Mouse (Mus musculus): ENCODE measurements around the gene Dapk1.

Dapk1 gene

DNA sequence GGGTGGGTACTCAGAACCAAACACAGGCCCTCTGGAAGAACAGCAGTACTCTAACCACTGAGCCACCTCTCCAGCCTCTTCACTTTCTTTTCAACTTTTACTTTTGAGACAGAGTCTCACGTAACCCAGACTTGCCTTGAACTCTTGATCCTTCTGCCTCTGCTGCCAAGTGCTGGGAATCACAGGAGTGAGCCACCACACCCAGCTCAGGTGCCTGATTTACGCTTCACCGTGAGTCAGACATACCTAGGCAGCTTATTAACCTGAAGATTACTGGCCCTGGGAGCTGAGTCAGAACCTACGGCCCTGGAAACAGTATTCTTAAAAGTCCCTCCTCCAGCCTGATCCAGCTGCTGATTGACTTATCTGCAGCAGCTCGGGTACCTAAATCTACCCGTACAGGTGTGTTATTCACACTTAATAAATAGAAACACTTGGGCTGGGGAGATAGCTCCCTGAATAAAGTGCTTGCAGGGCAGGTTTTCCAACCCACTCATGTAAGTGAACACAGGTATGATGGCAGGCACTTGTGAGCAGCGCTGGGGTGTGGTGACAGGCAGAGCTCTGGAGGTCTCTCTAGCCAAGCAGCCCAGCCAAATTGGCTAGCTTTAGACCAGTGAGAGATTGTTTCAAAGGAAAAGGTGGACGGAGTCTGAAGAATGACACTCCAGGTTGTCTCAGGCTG, 60.9 kb downstream of the Dapk1 start:
- no peak for DNase-seq (ENCODE audit: extremely low spot score)

DNA sequence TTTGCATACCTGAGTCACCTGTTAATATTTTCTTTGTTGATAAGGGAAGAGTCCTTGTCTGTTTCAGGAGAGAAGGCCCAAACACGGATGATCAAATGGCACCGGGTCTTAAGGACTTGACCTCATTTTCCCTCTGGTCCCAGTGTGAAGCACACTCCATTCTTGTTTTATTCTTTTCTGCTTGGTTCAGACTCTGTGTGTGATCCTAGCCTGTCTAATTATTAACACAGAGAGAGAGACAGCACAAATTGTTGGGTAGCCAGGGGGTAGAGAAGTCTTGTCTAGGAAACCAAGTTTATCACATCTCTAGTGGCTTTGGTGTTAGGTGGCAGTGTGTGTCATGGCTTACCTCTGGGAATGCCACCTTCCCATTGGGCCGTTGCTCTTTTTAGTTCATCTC, 62.3 kb downstream of the Dapk1 start:
- DNase-seq (ENCODE audit: extremely low spot score): no peak

DNA sequence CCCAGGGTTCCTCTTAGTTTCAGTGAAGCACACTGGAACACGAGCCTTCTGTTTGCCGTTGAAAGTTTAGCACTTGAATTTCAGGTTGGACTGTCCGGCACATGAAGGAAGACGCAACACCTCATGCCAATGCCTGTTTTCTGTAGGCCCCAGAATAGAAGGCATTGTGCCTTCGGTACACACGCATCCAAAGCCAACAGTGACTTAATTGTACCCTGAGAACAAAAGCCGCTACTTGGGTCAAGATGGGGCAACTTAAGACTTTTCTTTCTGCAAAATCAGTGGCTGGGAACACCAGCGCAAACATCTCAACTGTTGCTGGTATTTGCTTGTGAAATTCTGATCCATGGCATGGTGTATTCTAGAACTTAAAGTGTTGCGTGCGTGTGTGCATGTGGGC, 63.1 kb downstream of the Dapk1 start:
- DNase-seq (ENCODE audit: extremely low spot score): no peak

DNA sequence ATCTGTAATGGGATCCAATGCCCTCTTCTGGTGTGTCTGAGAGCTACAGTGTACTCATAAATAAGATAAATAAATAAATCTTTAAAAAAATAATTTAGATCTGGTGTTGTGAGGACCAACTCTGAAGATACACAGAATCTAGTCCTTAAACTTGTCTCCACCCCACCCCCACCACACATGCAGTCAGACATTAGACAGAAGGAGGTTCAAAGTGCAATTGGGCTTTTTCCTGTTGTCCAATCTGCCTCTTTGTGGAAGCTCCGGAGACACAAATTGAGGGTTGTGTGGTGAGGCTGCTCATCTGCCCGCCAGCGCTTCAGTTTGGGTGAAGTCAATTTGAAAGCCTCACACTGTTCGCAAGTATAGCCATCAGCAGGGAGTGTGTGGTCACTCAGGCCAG, 63.7 kb downstream of the Dapk1 start:
- DNase-seq (ENCODE audit: extremely low spot score): no peak

DNA sequence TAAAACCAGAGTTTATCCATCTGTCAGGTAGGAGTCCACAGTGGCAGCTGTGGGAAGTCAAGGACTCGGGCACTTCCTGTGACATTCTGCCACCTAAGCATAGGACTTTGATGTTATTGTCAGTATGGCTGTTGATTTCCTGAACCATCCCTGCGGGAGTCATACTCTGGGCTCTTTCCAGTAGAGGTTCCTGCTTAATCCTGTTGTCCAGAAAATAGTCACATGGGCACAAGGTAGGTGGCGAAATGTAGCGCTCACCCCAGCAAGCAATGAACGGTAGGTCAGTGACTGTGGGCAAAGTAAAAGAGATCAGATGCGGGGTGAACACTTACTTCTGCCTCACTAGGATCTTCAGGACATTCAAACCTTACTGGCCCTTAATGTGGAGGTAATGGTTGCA, 66.3 kb downstream of the Dapk1 start:
- no peak for DNase-seq (ENCODE audit: extremely low spot score)

DNA sequence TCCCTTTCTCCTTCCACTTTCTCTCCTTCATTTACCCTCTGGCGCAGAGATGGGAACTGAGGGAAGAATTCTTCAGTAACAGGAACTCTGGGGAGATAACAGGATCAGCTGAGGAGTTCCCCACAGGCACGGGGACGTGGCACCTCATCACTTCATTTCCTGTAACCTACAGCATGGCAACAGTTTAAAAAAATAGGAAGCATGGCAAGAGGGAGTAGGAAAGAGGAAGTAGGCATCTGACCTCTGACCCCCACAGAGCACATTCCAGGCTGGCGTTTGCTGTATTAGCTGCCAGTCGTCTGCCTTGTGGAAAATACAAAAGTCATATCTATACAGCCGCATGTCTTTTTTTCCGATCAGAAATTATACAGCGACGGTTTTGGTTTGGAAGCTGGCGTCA, 68.9 kb downstream of the Dapk1 start:
- DNase-seq (ENCODE audit: extremely low spot score): peak; percentile 35

DNA sequence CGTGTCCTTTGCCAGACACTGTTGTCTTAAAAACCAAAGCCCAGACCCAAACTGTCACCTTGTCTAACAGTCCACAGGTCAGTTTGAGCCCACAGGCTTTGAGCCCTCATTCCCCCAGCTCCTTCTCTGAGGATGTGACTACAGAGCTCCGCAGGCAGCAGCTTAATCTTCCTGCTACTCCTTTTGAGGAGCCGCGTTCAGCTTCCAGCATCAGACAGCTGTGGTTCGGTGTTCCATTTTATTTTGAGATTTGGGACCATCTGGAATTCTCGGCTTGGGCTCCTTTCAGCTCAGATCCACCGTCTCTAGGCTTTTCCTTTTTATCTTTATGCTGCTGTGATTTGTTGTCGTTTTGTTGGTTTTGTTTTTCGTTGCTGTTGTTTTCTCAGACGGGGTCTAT, 69.5 kb downstream of the Dapk1 start:
- no peak for DNase-seq (ENCODE audit: extremely low spot score)

DNA sequence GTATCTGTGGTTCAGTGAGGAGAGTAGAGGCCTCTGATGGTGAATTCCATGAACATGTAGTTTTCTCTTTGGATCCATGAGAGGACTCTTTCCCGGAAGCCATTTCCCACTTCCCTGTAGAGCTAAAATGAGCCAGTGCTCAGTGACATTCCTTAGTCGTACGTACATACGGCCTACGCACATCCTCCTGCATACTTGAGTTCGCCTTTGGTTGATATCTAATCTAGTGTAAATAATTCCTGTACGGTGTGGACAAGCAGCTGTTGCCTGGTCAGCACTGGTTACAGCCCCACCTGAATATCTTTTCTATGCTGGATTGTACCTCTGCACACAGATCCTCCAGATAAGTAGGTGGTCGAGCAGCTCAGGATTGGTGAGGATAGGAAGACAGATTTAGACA, 70.5 kb downstream of the Dapk1 start:
- no peak for DNase-seq (ENCODE audit: extremely low spot score)

DNA sequence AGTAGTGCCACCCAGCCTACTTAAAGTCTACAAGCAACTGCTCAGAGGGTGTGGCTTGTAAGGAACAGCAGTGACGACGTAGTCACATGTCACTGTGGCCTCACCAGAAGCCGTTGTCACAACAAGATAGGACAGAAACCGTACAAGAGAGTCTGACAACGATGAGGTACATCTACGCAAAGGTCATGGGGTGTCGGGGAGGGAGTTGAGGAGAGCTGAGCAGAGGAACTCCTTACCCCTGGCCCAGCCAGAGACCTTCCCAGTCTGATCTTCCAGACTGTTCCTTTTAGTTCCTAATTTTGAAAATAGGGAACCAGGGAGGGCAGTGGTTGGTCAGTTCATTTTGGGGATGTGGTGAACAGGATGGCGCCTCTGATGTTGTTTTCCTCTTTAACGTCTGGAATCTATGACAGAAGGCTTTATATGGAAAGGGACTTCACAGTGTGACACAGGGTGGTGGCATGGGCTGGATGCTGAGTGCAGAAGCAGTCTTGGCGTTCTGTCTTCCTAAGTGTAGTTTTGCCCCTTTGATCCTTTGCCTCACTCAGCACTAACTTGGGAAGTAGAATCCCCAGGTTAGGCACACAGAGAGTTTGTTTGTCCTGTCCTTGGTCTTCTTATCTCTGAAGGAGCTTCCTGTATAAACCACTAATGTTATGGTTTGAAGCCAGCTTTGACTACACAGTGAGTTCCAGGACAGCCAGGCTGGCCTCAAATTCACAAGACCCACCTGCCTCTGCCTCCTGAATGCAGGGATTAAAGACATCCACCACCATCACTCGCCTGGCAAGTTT, 71.3 kb downstream of the Dapk1 start:
- DNase-seq (ENCODE audit: extremely low spot score): no peak

DNA sequence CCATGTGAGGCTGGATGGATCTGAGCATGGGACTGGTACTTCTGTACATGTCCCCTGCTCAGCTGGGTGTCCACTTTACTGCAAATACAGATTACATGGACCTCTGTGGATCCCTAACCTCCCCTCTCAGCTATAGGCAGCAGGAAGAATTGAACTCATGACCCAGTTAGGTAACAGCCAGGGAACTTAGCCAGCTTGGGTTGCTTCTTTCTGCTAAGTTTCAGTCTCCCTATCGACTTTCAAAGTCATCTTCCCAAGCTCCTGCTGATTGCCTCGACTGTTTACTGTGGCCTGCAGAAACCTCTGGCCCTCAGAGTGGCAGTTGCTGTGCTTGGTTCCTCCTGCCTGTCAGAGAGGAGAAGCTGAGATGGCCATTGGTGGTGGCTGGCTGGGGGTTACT, 72.6 kb downstream of the Dapk1 start:
- no peak for DNase-seq (ENCODE audit: extremely low spot score)

DNA sequence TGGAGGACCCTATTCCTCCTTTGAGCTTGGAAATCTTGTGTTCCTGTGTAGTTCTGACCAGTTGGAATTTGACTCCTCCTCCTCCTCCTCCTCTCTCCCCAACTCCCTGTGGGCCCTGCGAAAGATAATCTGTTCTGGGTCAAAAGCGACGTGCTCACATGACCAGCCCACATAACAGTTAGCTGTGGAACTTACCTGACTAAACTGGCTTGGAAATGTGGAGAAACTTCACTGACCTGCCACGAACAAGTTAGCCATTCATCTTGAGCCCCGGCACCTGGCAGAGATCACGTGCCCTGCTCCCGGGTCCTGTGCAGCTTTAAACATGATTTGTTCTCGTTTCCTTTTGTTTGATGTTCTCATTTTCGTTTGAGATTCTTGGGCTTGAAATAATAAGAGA, 73.2 kb downstream of the Dapk1 start:
- DNase-seq (ENCODE audit: extremely low spot score): peak; percentile 34

DNA sequence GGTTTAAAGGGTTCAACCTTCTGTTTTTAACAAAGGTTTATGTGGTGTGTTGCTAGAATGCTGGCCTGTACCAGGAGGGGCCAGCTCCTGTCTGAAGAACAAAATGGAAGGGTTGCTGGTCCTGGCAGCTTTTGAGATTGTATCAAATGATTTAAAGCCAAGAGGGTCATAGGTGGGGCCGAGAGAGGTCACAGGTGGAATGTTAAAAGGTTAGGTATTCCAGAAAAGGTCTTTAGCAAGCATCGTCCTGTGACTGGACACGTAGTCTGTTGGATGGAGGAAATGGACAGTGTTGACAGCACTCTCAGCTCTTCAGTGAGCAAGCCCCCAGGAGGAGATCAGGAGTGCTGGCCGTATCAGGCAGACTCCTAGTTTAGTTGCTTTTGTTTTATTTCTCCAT, 73.7 kb downstream of the Dapk1 start:
- peak; percentile 46 for DNase-seq (ENCODE audit: extremely low spot score)

DNA sequence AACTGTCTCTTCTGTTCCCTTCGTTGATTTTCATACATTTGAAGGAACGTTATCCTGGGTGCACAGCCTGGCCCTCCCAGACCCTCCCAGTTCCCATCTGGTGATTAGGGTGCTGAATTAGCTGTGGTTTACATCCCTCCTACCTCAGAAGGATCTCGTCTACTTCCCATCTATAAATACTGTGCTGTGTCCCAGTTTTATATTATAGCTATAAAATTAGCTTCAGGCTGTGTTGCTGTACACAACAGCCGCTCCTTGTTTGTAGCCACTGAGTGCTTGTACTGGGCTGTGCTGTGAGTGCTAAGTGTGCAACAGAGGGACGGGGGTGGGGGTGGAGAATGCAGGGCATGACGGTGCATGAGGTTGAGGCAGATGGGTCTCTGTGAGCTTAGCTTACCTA, 77.2 kb downstream of the Dapk1 start:
- no peak for DNase-seq (ENCODE audit: extremely low spot score)

DNA sequence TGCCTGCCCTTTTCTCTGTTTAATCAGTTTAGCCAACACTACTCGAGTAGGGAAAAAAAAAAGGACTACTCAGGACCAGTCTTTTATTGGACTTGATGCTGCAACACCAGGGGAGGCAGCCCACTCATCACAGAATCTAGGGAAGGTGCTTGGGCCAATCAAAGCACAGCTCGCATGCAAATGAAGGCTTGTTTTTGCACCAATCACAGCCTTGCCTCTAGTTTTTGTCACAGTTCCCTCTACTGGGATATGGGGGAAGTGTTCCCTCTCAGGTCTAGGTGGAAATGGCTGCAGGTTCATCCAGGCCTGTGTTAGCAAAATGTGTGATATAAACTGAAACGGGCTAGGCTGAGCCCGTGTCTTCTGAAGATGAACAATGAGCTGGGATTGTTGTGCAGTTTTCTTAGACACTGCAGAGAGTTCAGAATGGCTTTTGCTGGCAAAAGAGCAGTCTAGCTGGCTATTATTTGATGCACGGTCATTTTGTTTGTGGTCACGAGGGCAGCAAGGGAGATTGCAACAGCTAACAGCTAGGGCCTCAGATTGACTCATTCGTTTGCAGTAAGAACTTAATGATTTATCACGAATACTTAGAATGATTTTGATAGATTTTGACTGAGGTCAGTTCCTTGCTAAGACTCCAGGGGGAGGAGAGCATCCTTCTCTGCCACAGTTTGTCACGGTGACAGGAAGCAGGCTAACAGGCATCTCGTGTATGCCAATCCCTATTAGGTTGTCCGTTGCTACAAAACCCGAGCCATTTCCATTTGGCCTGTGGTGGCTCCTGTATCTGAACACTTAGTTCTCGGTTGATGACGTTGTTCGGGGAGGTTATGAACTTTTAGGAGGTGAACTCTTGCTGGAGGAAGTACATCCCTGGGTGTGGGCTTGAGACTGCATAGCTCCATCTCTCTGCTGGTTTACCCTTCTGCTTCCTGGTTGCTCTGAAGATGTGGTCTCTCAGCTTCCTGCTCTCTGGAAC, 81.3 kb downstream of the Dapk1 start:
- DNase-seq (ENCODE audit: extremely low spot score): no peak

DNA sequence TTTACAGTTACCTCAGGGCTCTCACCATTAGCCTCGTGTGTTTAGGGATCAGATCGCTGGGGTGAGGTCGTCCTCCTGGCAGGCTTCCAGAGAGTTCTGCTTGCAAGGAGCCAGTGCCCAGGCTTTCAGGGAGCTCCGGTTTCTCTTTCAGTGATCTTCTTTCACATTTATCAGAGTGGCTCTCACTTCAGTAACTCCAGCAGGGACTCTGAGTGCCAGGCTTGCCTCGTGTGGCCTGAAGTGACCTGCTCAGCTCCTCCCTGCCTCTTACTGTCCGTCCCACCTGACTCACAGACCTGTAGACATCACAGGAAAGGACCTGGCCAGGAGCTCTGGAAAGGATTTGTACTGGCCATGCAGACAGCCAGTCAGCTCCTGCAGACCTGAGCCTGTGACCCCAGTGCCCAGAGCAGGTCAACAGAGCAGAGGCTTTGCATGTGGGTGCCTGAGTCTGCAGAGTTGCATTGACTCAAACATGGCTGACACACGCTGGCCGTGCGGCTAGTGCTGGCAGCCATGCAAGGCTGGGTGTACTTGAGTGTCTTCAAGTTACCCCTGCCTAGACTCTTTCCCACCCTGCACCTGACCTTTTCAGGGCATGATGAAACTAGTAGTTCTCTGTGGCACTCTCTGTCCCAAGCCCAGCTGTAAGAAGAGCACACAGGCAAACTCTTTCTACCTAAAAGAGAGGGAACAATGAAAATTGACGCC, 82.5 kb downstream of the Dapk1 start:
- DNase-seq (ENCODE audit: extremely low spot score): no peak

DNA sequence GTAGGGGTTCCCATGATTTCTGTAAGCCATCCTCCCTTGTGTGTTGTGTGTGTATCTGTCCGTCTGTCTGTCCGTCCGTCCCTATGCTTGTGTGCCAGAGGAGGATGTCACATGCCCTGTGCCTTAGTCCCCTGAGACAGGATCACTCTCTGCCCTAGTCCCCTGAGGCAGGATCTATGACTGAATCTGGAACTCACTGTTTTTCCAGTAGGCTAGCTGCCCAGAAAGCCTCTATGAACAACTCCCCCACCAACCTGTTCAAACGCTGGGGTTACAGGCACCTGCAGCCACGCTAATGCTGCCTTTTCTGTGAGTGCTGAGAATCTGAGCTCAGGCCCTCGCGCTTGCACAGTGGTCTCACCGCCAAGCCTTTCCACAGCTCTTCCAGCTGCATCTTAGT, 83.1 kb downstream of the Dapk1 start:
- no peak for DNase-seq (ENCODE audit: extremely low spot score)

DNA sequence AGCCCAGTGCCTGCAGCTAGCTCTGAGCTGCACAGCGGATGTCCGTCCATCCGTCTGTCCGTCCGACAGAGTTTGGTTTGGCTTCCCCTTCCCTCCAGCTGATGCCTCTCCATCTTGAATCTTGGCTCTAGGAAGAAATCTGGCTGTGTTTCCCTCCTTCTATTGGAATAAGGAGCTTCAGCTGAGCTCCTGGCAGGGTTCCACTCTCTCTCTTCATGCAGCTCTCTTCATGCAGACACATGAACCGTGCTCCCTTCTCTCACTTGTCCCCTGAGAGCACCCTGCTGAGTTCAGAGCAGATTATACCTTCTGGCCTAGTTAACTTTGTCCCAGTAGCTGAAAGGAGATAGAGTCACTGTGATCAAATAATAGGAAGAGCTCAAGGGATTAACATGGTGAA, 83.5 kb downstream of the Dapk1 start:
- no peak for DNase-seq (ENCODE audit: extremely low spot score)

DNA sequence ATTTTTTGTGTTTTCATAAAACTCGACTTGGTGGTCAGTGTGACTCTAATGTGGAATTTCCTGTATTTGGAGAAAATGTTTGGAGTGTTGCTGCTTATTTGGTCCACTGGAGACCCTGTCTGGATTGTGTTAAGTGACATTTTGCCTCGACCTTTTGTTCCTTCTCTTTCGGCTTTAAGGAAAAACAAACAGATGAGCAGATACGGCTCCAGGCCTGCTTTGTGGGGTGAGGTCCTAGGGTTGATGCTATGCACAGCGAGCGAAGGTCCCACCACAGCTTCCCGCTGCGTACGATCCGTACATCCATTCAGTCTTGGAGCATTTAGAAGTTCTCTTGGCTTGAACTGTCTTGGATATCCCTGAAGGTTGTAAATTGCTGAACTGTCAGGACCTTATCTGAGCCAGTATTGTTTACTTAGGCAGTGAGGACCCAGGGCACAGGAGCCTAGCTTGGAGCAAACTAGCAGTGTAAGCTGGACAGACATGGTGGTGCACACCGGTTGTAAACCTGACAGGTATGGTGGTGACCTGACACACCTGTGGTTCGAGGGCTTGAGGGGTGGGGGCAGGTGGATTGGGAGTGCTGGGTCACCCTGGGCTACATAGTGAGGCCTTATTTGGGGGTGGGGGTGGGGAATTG, 84.4 kb downstream of the Dapk1 start:
- no peak for DNase-seq (ENCODE audit: extremely low spot score)

DNA sequence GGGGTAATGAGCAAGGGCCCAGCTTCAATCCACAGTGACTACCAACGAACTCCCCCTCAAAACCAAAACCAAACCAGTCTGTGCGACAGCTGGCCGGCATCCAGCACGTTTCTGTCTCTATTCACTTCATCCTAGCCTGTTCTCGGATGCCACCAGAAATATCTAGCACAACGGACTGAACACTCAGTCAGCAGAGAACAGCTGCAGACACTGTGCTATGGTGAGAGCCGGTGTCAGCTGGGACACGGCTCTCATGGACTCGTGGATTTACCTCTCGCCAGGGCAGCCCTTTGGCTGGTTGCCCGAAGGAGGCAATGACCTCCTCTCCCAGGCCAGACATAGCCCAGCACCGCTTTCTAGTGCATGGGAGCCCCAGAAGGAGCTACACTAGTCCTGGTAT, 85.2 kb downstream of the Dapk1 start:
- no peak for DNase-seq (ENCODE audit: extremely low spot score)

DNA sequence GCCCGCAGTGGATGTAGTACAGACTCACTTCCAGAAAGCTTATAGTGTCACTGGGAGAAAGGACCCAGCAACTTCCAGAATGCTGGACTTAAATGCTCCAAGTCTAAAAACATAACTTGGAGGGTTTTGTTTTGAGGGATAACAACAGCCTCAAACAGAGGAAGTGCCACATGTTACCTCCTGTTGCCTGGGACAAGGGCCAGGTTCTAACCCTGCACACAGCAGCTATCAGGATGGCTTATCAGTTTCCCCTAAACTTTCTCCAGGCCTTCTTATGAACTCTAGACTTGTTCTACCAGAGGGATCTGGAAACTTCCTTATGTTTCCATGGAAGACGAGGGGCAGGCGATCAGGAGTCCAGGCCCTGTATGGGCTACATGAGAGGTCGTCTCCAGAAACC, 85.7 kb downstream of the Dapk1 start:
- DNase-seq (ENCODE audit: extremely low spot score): no peak

DNA sequence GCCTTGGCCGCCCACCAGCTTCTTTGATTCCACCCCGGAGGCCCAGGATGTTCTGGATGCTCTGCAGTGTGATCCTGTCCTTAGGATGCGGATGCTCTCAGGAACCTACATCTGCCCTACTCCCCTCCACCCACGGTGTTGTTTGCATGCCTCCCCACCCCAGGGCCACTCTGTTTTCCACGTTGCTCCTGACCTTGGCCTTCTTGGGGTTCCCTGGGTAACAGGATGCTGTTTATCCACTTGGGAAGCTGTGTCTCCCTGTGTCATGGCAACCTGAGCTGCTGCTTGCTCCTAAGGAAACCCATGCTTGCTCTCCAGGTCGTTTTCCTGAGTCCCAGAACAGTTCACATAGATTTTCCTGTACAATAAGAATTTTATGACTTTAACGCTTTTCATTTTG, 86.1 kb downstream of the Dapk1 start:
- no peak for DNase-seq (ENCODE audit: extremely low spot score)

All from embryo, embryonic 9.5 days (tissue).